In genomic region chr8:110215365-110215764, GRCm38 (mm10) we compare ENCODE assay signal across 14 mouse cellular contexts. TPM values are rescaled to one million over a fixed set of nuclear protein-coding genes. Genes with fewer than 3 reads are reported as not detected.
A peak's percentile ranks its signal among the peaks of the same experiment; 100 is the strongest.
DNase-seq lines count a peak whose midpoint lies in the region; ATAC-seq and TF ChIP-seq lines count a peak whose summit lies in the region.
"Had no signal": no experiment of that assay in that cellular context is flagged by ENCODE, and none has a peak within 500 bp of the region (broad histone marks: within the 10 kb centered on the region; RNA-seq: fewer than 3 reads in every experiment).

Cmtr2 (plus strand) TSS chr8:110215665.

- no peaks in the 10 kb centered on the region for H3K9me3 ChIP-seq in hindbrain, embryonic 12.5 days (replicated peaks)
- no peaks in the 10 kb centered on the region for H3K9me3 ChIP-seq in hindbrain, embryonic 10.5 days
- H3K9me3 ChIP-seq in G1E (replicated peaks), result no peaks in the 10 kb centered on the region
- no peaks in the 10 kb centered on the region for H3K9me3 ChIP-seq in forebrain, embryonic 12.5 days
- H3K9me3 ChIP-seq in limb, embryonic 10.5 days (replicated peaks), result no peaks in the 10 kb centered on the region
- H3K9me3 ChIP-seq: liver, embryonic 13.5 days had no signal

- H3K9ac ChIP-seq in hindbrain, embryonic 12.5 days, result no peak within 1 kb of the TSS
- no peak within 1 kb of the TSS for H3K9ac ChIP-seq in forebrain, embryonic 12.5 days
- H3K9ac ChIP-seq: liver, embryonic 13.5 days had no signal

- WGBS in hindbrain, embryonic 12.5 days, result 74% methylated on average over 7 of the region's 7 CpGs
- WGBS in hindbrain, embryonic 10.5 days, result 74% methylated on average over 7 of the region's 7 CpGs
- 76% methylated on average over 7 of the region's 7 CpGs for WGBS in forebrain, embryonic 12.5 days
- 68% methylated on average over 7 of the region's 7 CpGs for WGBS in limb, embryonic 10.5 days

- no peak for ATAC-seq in hindbrain, embryonic 12.5 days (ENCODE audit: low FRiP score)
- no peak for ATAC-seq in G1E (ENCODE audit: extremely low read depth, insufficient number of reproducible peaks, low FRiP score, poor library complexity, severe bottlenecking)
- no peak for ATAC-seq in forebrain, embryonic 12.5 days (ENCODE audit: low FRiP score)
- no peak for ATAC-seq in inflammation-experienced regulatory T-cells, adult 6 months
- ATAC-seq: lung, postnatal 0 days had no signal

- H3K4me3 ChIP-seq in hindbrain, embryonic 12.5 days, result no peak within 1 kb of the TSS
- no peak within 1 kb of the TSS for H3K4me3 ChIP-seq in hindbrain, embryonic 10.5 days
- no peak within 1 kb of the TSS for H3K4me3 ChIP-seq in G1E (ENCODE audit: low read depth, low read length)
- no peak within 1 kb of the TSS for H3K4me3 ChIP-seq in forebrain, embryonic 12.5 days (replicated peaks)
- H3K4me3 ChIP-seq in limb, embryonic 10.5 days, result no peak within 1 kb of the TSS
- H3K4me3 ChIP-seq: layer of hippocampus, adult 2 months; liver, embryonic 13.5 days had no signal

- no peaks in the 10 kb centered on the region for H3K27me3 ChIP-seq in hindbrain, embryonic 12.5 days
- peaks cover 2% of the 10 kb centered on the region; the same call in 1 of the 2 replicates for H3K27me3 ChIP-seq in hindbrain, embryonic 10.5 days (ENCODE audit: insufficient read depth, poor library complexity, severe bottlenecking)
- H3K27me3 ChIP-seq in G1E (ENCODE audit: insufficient read depth, low read length), result no peaks in the 10 kb centered on the region
- no peaks in the 10 kb centered on the region for H3K27me3 ChIP-seq in forebrain, embryonic 12.5 days
- H3K27me3 ChIP-seq in limb, embryonic 10.5 days (ENCODE audit: low read depth, poor library complexity, severe bottlenecking), result no peaks in the 10 kb centered on the region

- H3K27ac ChIP-seq in hindbrain, embryonic 12.5 days, result no peak within 1 kb of the TSS
- no peak within 1 kb of the TSS for H3K27ac ChIP-seq in hindbrain, embryonic 10.5 days
- no peak within 1 kb of the TSS for H3K27ac ChIP-seq in forebrain, embryonic 12.5 days
- H3K27ac ChIP-seq in limb, embryonic 10.5 days, result no peak within 1 kb of the TSS
- H3K27ac ChIP-seq: liver, embryonic 13.5 days had no signal

- no peaks in the 10 kb centered on the region for H3K36me3 ChIP-seq in hindbrain, embryonic 12.5 days
- H3K36me3 ChIP-seq in hindbrain, embryonic 10.5 days, result no peaks in the 10 kb centered on the region; the same call in 1 of the 2 replicates
- peaks cover 11% of the 10 kb centered on the region for H3K36me3 ChIP-seq in G1E (replicated peaks)
- H3K36me3 ChIP-seq in forebrain, embryonic 12.5 days (replicated peaks), result no peaks in the 10 kb centered on the region
- 0 out of 2 replicates have a peak, but pooled peaks cover 2% of the 10 kb centered on the region for H3K36me3 ChIP-seq in limb, embryonic 10.5 days

- DNase-seq in hindbrain, embryonic 10.5 days (ENCODE audit: low spot score), result no peak
- DNase-seq in G1E (ENCODE audit: low spot score), result no peak
- DNase-seq in limb, embryonic 10.5 days (ENCODE audit: low spot score), result peak; percentile 38
- DNase-seq in cerebellum, adult 9-10 months, result no peak
- no peak for DNase-seq in lung, postnatal 36 days
- DNase-seq: heart, postnatal 14 days; kidney, adult 2 months; liver, embryonic 13.5 days; right cerebral cortex, postnatal 4 days had no signal

- H3K4me2 ChIP-seq in hindbrain, embryonic 12.5 days (replicated peaks), result no peak within 1 kb of the TSS
- no peak within 1 kb of the TSS for H3K4me2 ChIP-seq in forebrain, embryonic 12.5 days

- no peak for TF ChIP-seq CTCF in G1E (IDR thresholded peaks at IDR 0.05; ENCODE audit: low read depth, low read length)

- peaks cover 13% of the 10 kb centered on the region for H3K4me1 ChIP-seq in hindbrain, embryonic 12.5 days
- H3K4me1 ChIP-seq in hindbrain, embryonic 10.5 days (replicated peaks), result peaks cover 23% of the 10 kb centered on the region
- peaks cover 17% of the 10 kb centered on the region for H3K4me1 ChIP-seq in G1E (ENCODE audit: insufficient read depth, low read depth, low read length)
- peaks cover 12% of the 10 kb centered on the region for H3K4me1 ChIP-seq in forebrain, embryonic 12.5 days
- H3K4me1 ChIP-seq in limb, embryonic 10.5 days, result peaks cover 20% of the 10 kb centered on the region

RNA-seq across cellular contexts. Expression of gene Cmtr2, which starts in this region (rescaled TPM):
- 10.5 and 11.3 TPM in 2 replicates for polyA plus RNA-seq in hindbrain, embryonic 12.5 days (2016; fragmentation: Nextera tagmentation; extraction: Ambion mirVana)
- polyA plus RNA-seq in hindbrain, embryonic 10.5 days (2016; fragmentation: Nextera tagmentation; extraction: Ambion mirVana), result 9.6 and 12.3 TPM in 2 replicates
- 10.5 and 12.2 TPM in 2 replicates for total RNA-seq in G1E (2014; fragmentation: Nextera tagmentation)
- 14.4 and 17.1 TPM in 2 replicates for total RNA-seq in G1E (2017)
- polyA plus RNA-seq in G1E (2012), result 1.3 and 1.5 TPM in 2 replicates
- polyA plus RNA-seq in forebrain, embryonic 12.5 days (2016; fragmentation: Nextera tagmentation; extraction: Ambion mirVana), result 12.5 and 13.8 TPM in 2 replicates
- polyA plus RNA-seq in limb, embryonic 10.5 days (2016; fragmentation: Nextera tagmentation; extraction: Ambion mirVana), result 10.0 and 10.6 TPM in 2 replicates
- polyA plus RNA-seq in inflammation-experienced regulatory T-cells, adult 6 months (2017; shearing (Covaris generic)), result 1 to 10 TPM; 5.8 to 9.5 (median 6.9) TPM
